Mouse (Mus musculus): Measurements from ENCODE around the gene Mthfd1l.

GRCm38 (mm10) chr10:4050236-4050635 is 77.3 kb downstream of the Mthfd1l start:
- no peak for TF ChIP-seq CTCF (IDR thresholded peaks at IDR 0.05; ENCODE audit: low read depth)
- TF ChIP-seq EP300 (optimal IDR thresholded peaks at IDR 0.05), result no peak

Measured in stomach, postnatal 0 days (tissue).